Mouse (Mus musculus) megakaryocyte, embryonic 14.5 days (primary cell): ENCODE data around the gene Rsad2.

Experiments
- FLI1 ChIP-seq: IDR thresholded peaks from 2 replicates; pipeline ENCODE4 v1.6.1; 2012; ENCODE audit warnings: low read length, inconsistent platforms, mixed read lengths
- GATA1 ChIP-seq: IDR thresholded peaks from 3 replicates; pipeline ENCODE4 v1.6.1; 2012; ENCODE audit warnings: mixed read lengths, low read length, inconsistent platforms, borderline replicate concordance

- TF ChIP-seq GATA1: no peak
- TF ChIP-seq FLI1: no peak
Measured at GRCm38 (mm10) chr12:26393291-26393690, 63.0 kb downstream of the Rsad2 start.
